Mouse (Mus musculus) adrenal gland (tissue): ENCODE data around the gene Coq5.

Experiments used
- intact Hi-C: fragments of 180-260 bp; cut with DNase I; formaldehyde crosslinking; loops from one replicate; pipeline ENCODE4 v1.15.1; 2025

Coq5 gene

GRCm38 (mm10) chr5:115266340-115266739 lies 13.1 kb upstream of the Coq5 start:
- intact Hi-C loops, result no loop called here

GRCm38 (mm10) chr5:115266787-115267468 lies 12.5 kb upstream of the Coq5 start:
- intact Hi-C loops, result no loop called here

GRCm38 (mm10) chr5:115267469-115268045 lies 11.9 kb upstream of the Coq5 start:
- intact Hi-C loops, result no loop called here

DNA sequence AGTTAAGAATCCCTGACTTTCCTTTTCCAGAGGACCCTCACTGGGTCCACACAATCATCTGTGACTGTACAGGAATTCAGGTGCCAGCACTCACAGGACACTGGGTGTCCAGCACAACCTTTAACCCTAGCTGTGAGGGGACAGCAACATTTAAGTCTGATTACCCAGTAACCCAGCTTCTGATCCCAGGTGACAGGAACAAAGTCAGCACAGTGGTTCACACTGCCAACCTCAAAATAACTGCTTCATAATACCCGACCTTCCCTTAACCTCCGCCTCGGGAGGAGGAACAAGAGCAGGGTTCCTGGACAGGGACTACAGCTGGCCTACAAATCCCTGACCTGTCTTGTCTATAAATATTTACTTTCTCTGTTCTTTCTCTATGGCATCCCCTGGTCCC lies 11.2 kb upstream of the Coq5 start:
- intact Hi-C loops, result no loop called here

- intact Hi-C loops, result loop anchor here (5.0 kb wide), 1 partner anchor 33 kb away; the partner anchor contains the start of gene Pop5
Measured at GRCm38 (mm10) chr5:115269969-115270368, 9.5 kb upstream of the Coq5 start.

DNA sequence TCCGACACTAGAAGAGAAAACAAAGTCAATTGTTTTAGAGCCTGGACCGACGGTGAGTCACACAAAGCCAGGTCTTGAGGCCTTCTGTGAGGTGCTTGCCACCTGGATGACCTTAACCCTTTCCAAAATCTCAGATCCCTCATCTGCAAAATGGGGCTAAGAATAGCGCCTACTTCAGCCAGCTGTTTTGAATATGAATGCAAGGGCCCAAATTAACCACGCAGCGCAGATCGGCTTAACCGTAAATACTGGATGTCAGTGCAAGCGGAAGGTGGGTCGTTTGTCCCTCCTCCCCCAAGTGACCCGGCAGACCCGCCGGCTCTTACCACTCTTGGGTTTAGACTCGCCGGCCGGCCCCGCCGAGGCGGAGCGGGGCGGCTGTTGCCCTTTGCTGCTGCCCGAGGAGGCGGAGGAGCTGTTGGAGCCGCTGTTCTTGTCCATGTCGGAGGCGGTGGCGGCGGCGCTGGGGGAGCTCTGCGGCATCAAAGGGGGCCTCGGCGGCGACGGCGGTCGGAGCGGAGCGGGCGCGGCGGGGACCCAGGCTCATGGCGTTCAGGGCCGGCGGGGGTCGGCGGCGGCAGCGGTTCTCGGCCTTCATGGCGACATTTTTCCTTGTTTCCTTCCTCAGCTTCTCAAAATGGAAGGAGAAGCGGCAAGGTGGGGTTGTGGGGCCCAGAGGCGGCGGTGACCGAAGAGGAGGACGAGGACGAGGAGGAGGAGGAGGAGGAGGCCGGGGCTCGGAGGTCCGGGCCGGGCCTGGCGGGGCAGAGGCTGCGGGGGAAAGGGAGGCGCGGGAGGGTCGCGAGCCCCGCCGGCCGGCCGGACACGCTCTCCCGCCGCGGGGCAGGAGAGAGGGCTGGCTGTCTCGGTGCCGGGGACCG lies 7.3 kb upstream of the Coq5 start:
- intact Hi-C loops, result loop anchor here (5.0 kb wide), 1 partner anchor 35 kb away; the partner anchor contains the start of gene Pop5

GRCm38 (mm10) chr5:115272812-115273548 lies 6.5 kb upstream of the Coq5 start, which contains the start of gene Rnf10:
Gene Rnf10 (minus strand): TSS chr5:115272898.
- intact Hi-C loops, result loop anchor here (5.0 kb wide), 1 partner anchor 36 kb away; the partner anchor contains the start of gene Pop5

GRCm38 (mm10) chr5:115273549-115274135 lies 5.8 kb upstream of the Coq5 start:
- intact Hi-C loops, result loop anchor here (5.0 kb wide), 1 partner anchor 36 kb away; the partner anchor contains the start of gene Pop5

- intact Hi-C loops, result loop anchor here (5.0 kb wide), 1 partner anchor 37 kb away; the partner anchor contains the start of gene Pop5
Measured at GRCm38 (mm10) chr5:115274353-115274752, 5.1 kb upstream of the Coq5 start.

DNA sequence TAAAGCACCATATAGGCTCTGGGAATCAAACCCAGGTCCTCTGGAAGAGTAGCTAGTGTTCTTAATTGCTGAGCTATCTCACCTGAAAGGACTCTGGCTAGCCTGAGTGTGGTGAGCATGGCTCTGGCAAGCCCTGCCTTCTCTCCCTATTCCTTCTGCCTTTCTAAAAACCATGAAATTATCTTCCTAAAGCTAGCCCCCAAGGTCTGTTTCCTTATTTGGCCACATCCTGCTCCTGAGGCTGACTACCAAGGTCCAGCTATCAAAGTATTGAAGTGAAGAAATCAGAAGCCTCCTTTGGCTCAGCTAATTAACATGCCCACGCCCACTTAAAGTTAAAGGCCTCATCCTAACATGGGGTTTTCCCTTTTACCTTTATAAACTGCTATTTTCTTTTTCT lies 4.7 kb upstream of the Coq5 start:
- intact Hi-C loops, result loop anchor here (5.0 kb wide), 1 partner anchor 37 kb away; the partner anchor contains the start of gene Pop5

DNA sequence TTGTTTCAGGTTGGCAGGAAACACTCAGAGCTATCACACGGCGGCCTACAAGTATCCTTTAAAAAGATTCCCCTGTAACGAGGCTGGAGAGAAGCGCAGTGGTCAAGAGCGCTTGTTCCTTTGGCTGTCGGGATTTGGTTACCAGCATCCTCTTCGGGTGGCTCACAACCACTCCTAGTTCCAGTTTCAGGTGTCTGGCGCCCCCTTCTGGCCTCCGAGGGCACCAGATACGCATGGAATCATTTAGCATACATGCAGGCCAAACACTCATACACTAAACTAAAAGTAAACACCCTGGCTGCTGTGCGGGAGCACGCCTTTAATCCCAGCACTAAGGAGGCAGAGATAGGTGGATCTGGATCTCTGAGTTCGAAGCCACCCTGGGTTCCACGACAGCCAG lies 3.5 kb upstream of the Coq5 start:
- intact Hi-C loops, result no loop called here

- intact Hi-C loops, result no loop called here
Measured at GRCm38 (mm10) chr5:115278053-115278452, 1.4 kb upstream of the Coq5 start.

DNA sequence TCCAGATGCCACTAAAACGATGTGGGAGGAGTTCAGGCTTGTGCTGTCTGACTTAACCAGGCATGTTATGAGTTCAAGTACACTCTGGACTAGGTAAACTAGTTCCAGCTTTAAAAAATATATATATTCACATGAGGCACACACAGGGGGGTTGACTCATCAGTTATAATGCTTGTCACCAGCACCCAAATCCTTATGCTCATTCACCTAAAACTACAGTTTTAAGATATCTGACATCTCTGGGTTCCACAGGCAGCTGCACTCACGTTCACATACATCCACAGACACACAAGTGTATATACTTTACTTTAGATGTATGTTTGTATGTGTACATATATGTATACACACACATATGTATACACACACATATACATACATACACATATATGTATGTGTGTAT lies 681 bp upstream of the Coq5 start:
- intact Hi-C loops, result no loop called here

DNA sequence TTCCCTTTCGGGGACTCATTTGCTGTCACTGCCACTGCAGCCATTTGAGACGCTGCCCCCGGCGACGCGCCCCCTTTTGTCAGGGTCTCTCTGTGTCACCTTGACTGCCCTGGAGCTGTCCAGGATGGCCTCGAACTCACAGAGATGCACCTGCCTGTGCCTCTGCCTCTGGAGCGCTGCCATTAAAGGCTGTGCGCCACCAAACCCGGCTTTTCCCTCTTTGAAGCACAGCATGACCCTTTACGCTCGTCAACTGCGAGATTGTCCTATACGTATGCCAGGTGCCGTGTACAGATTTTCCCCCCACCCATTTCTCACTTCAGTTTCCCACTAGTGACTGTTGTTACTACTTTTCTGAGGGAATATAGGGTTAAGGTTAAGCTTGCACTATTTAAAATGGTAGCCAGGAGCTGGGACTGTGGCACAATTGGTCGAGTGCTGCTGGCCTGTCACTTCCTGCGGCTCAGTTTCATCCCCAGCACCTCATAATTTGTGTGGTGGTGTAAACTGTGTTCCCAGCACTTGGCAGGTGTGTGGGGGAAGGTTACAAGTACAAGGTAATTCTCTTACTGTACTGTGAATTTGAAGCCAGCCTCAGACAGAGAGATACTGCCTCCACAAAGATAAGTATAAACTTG lies 703 bp downstream of the Coq5 start:
- intact Hi-C loops, result loop anchor here (5.0 kb wide), 1 partner anchor 62 kb away; the partner anchor contains the start of genes Gatc and Triap1

- intact Hi-C loops, result loop anchor here (5.0 kb wide), 1 partner anchor 58 kb away; the partner anchor contains the start of genes Gatc and Triap1
Measured at GRCm38 (mm10) chr5:115284735-115285134, 5.3 kb downstream of the Coq5 start.

- intact Hi-C loops, result no loop called here
Measured at GRCm38 (mm10) chr5:115294173-115294572, 14.7 kb downstream of the Coq5 start.

DNA sequence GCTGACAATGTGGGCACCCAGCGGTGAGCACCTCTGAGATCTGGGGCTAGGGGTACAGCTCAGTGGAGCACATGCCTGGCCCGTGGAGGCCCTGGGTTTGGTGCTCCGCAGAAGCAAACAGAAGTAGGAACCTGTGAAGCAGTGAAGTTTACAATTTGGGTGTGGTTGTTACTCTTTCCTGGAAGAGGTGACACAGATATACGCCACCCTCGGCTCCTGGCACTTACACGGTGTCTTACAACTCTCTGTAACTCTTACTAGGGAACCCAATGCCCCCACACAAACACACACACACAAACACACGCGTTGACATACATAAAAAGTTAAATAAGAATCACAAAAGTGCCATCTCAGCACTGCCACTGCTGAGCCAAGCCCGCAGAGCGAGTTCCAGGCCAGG lies 16.9 kb downstream of the Coq5 start:
- intact Hi-C loops, result no loop called here

DNA sequence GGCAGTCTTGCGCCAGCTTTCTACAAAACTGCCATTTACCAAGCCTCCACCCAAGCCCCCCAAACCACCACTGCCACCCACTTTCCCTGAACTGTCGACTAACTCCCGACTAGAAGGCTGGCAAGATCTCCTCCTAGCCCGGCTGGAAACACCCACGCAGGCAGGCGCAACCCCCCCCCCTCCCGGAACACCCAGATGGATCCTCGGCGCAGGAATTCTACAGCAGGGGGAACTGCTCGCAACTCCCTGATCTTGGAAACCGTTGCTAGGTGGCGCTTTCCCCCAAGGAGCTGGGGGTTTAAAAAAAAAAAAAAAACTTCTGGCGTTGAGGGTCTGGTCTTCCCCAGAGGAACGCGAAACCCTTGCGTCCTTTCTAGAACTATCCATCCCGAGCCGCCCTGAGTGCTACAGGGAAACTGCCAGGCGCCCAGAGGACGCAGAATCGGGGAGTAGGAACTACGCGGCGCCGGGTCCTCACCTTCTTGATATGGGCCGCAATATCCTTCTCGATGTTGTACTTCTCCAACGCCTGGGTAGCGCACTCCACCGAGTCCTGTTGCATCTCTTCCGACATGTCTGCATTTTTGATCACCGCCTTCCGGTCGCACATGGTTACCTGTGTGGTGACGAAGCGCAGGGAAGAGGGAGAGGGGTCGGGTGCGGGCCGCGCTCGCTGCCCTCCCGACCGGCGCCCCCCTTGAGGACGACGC lies 20.7 kb downstream of the Coq5 start:
- intact Hi-C loops, result loop anchor here (5.0 kb wide), 1 partner anchor 37 kb away; no protein-coding TSS in a partner anchor
